Mouse (Mus musculus) thymus, adult 2 months (tissue): ENCODE measurements around the gene Cilp. TPM values are rescaled to one million over a fixed set of nuclear protein-coding genes. Genes with fewer than 3 reads are reported as not detected.
"Not testable (repeated sequence)": the region's sequence is repeated elsewhere in the genome, so short reads cannot be mapped to it uniquely, and the experiment has no call there.

Experiments used
- DNase-seq: peaks from one replicate; pipeline ENCODE4 v3.0.0; 2021
- H3K27ac ChIP-seq: fragments of 200-500 bp; 2 replicates; pipeline ENCODE4 v1.5.1; 2012; ENCODE audit warnings: low read length, control low read depth; ENCODE audit not compliant: control insufficient read depth, insufficient read depth
- H3K27me3 ChIP-seq: fragments of 200-500 bp; 2 replicates; pipeline ENCODE4 v1.6.1; 2012; ENCODE audit warnings: mild to moderate bottlenecking, low read length, moderate library complexity, mixed read lengths; ENCODE audit not compliant: control insufficient read depth, insufficient read depth
- H3K36me3 ChIP-seq: fragments of 200-500 bp; 2 replicates; pipeline ENCODE4 v1.6.1; 2012; ENCODE audit warnings: mild to moderate bottlenecking, low read length, moderate library complexity; ENCODE audit not compliant: control insufficient read depth, insufficient read depth
- H3K4me1 ChIP-seq: fragments of 200-500 bp; replicated peaks from 2 replicates; pipeline ENCODE4 v1.6.1; 2012; ENCODE audit warnings: low read length; ENCODE audit not compliant: control insufficient read depth, insufficient read depth
- H3K4me3 ChIP-seq: fragments of 200-500 bp; 2 replicates; pipeline ENCODE4 v1.5.1; 2012; ENCODE audit warnings: mild to moderate bottlenecking, low read length, control low read depth, moderate library complexity; ENCODE audit not compliant: control insufficient read depth, insufficient read depth
- CTCF ChIP-seq: fragments of 200-500 bp; IDR thresholded peaks from 2 replicates; pipeline ENCODE4 v1.5.1; 2012; ENCODE audit warnings: mild to moderate bottlenecking, control low read depth, low read length, moderate library complexity, borderline replicate concordance; ENCODE audit not compliant: control insufficient read depth, poor library complexity, insufficient read depth; ENCODE audit errors: extremely low read depth
- POLR2A ChIP-seq: fragments of 200-500 bp; IDR thresholded peaks from 2 replicates; pipeline ENCODE4 v1.6.1; 2012; ENCODE audit warnings: mild to moderate bottlenecking, low read length, control low read depth, moderate library complexity; ENCODE audit not compliant: control insufficient read depth, poor library complexity, insufficient read depth; ENCODE audit errors: extremely low read depth
- WGBS: fragments of 180-500 bp; shearing (Covaris S2); methylation state at CpG from one replicate; pipeline ENCODE4 v1.1.7; 2018; 5-methylcytosine and 5-hydroxymethylcytosine counted together
- polyA plus RNA-seq: library from polyadenylated mRNA; depleted of rRNA; stranded (reverse); fragments of >200 nt; gene quantifications from 2 replicates; pipeline ENCODE4 v1.2.3, GENCODE M21; 2012; rRNA removed

Cilp gene
- 1.8 and 2.0 TPM in 2 replicates for polyA plus RNA-seq

GRCm38 (mm10) chr9:65264959-65265358, at the start of gene Cilp:
Cilp (plus strand) TSS chr9:65265180.
- WGBS = 84% methylated on average over 5 of the region's 5 CpGs
- Histone ChIP-seq H3K27me3 (no peaks in the 10 kb centered on the region), H3K4me1 (no peaks in the 10 kb centered on the region), H3K27ac (no peak within 1 kb of the TSS), H3K4me3 (no peak within 1 kb of the TSS), H3K36me3 (no peaks in the 10 kb centered on the region)
- TF ChIP-seq CTCF = no peak
- no peak for TF ChIP-seq POLR2A
- no peak for DNase-seq

- Histone ChIP-seq H3K4me1 (peaks cover 24% of the 10 kb centered on the region), H3K36me3 (no peaks in the 10 kb centered on the region), H3K27ac (peak overlapping the region; percentile 21; the same call in 1 of the 2 replicates), H3K4me3 (peak overlapping the region; percentile 97), H3K27me3 (no peaks in the 10 kb centered on the region)
- no peak for DNase-seq
- TF ChIP-seq CTCF (no peak; the same call in 1 of the 2 replicates), POLR2A (no peak)
- whole genome bisulfite sequencing = 7% methylated on average over 31 of the region's 31 CpGs
Observed at GRCm38 (mm10) chr9:65215494-65216126, 49.4 kb upstream of the Cilp start.

GRCm38 (mm10) chr9:65216972-65217371, 48.0 kb upstream of the Cilp start:
- Histone ChIP-seq H3K4me1 (peaks cover 33% of the 10 kb centered on the region), H3K4me3 (peak overlapping the region; percentile 47), H3K27ac (peak overlapping the region; percentile 91), H3K36me3 (no peaks in the 10 kb centered on the region), H3K27me3 (no peaks in the 10 kb centered on the region)
- 5% methylated on average over 8 of the region's 8 CpGs for WGBS
- TF ChIP-seq CTCF = no peak
- TF ChIP-seq POLR2A = no peak
- DNase-seq = peak; percentile 56

GRCm38 (mm10) chr9:65217661-65218060, 47.3 kb upstream of the Cilp start:
- Histone ChIP-seq H3K27ac (peak overlapping the region; percentile 91), H3K36me3 (no peaks in the 10 kb centered on the region), H3K4me1 (peaks cover 37% of the 10 kb centered on the region), H3K4me3 (no peak overlapping the region), H3K27me3 (no peaks in the 10 kb centered on the region)
- WGBS = 10% methylated on average over 6 of the region's 6 CpGs
- DNase-seq = no peak
- TF ChIP-seq POLR2A (no peak), CTCF (no peak)

- no peak overlapping the region for H3K4me3 ChIP-seq
- no peaks in the 10 kb centered on the region for H3K36me3 ChIP-seq
- TF ChIP-seq POLR2A = no peak
- TF ChIP-seq CTCF = no peak
- no peak for DNase-seq
- peaks cover 37% of the 10 kb centered on the region for H3K4me1 ChIP-seq
- WGBS = 60% methylated on average over 1 of the region's 1 CpGs
- H3K27me3 ChIP-seq = no peaks in the 10 kb centered on the region
- H3K27ac ChIP-seq = no peak overlapping the region
Observed at GRCm38 (mm10) chr9:65218916-65219315, 46.1 kb upstream of the Cilp start.

- not testable (repeated sequence) for H3K4me3 ChIP-seq, DNase-seq
Observed at GRCm38 (mm10) chr9:65220398-65220797, 44.6 kb upstream of the Cilp start.

GRCm38 (mm10) chr9:65223927-65224326, 41.1 kb upstream of the Cilp start:
- H3K36me3 ChIP-seq = no peaks in the 10 kb centered on the region
- no peak overlapping the region for H3K4me3 ChIP-seq
- H3K27ac ChIP-seq = no peak overlapping the region
- TF ChIP-seq POLR2A (no peak), CTCF (no peak)
- no peaks in the 10 kb centered on the region for H3K27me3 ChIP-seq
- DNase-seq = no peak
- 90% methylated on average over 6 of the region's 6 CpGs for WGBS
- peaks cover 14% of the 10 kb centered on the region; the same call in 1 of the 2 replicates for H3K4me1 ChIP-seq

More at GRCm38 (mm10) chr9:65220398-65220797, 44.6 kb upstream of the Cilp start:
- H3K27me3 ChIP-seq, H3K27ac ChIP-seq, H3K36me3 ChIP-seq: not testable (repeated sequence)
- H3K4me1 ChIP-seq = peaks cover 32% of the 10 kb centered on the region
- WGBS = 66% methylated on average over 3 of the region's 3 CpGs
